Mouse (Mus musculus) frontal cortex, postnatal 36 days (tissue): ENCODE measurements around the gene Cldn10.
A peak's percentile ranks its signal among the peaks of the same experiment; 100 is the strongest.

ENCODE experiments used
- DNase-seq, 2 experiments: peaks; one replicate each; pipeline ENCODE4 v3.0.0; 2022; ENCODE audit warnings: low spot score in 2 of 2

Cldn10 gene

DNA sequence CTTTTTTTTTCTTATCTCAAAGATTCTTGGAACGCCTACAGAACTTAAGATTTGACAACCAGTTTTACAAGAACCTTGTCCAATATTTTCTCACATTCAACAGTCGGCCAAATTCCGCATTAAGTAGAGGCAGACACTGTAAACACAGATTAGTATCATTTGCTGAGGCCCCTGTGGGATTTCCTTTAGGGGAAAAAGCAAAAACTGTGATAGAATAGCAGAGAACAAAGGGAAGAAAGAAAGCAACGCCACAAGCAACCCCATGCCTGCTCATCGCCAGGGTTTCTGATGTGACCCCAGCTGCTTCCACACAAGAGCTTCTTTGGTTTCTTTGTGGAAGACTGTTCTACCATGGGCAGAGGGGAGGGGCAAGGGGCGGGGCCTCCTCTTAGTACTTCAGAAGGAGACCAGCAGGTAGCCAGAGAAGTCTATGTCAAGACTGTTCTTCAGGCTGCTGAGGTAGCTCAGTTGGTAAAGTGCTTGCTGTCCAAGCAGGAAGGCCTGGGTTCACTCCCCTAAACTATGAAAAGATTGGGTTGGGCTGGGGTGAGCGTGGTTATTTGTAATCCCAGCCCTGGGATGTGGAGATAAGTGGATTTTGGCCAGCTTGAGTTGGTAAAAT lies 39.7 kb downstream of the Cldn10 start:
- no peak for DNase-seq

DNA sequence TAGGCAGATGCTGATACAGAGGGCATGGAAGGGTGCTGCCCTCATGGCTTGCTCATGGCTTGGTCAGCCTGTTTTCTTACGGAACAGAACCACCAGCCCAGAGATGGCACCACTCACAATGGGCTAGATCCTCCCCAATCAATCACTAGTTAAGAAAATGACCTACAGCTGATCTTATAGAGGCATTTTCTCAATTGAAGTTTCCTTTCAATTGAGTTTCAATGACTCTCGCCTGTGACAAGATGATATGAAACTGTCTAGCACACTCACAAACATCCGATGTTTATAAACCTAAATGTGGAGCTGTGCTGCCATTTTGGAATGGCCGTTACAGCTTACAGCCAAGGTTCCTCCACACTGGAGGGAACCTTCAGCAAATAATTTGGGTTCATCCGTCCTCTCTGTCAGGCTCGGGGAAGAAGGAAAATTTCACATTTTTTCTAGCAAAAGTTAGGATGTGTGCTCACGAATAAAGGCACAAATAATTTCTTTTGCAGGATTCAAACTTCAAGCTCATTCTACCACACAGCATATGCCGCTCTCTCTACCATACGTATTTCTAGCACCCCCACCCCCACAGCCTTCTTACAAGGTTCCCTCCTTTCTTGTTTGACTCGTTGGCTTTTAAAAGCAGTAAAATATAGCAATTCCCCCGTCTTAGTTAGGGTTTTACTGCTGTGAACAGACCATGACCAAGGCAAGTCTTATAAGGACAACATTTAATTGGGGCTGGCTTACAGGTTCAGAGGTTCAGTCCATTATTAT lies 41.8 kb downstream of the Cldn10 start:
- peak; percentile 40 to 54 for DNase-seq

DNA sequence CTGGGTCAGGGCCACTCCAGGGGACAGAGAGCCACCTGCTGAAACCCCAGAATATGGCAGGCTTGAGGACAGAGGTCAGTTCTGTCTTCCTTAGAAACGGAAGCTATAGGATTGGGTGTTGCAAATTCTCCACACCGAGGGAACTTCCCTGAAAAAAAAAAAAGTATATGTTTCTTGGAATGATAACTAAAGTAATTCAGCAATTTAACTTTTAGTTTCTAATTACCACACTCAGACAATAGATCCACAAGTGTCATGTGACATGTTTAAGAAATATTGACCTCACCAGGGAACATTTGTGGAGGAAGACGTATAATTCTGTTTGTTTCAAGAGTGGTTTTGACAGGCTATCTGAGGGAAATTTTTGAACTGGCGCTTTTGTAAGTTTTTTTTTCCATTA lies 43.9 kb downstream of the Cldn10 start:
- no peak for DNase-seq

DNA sequence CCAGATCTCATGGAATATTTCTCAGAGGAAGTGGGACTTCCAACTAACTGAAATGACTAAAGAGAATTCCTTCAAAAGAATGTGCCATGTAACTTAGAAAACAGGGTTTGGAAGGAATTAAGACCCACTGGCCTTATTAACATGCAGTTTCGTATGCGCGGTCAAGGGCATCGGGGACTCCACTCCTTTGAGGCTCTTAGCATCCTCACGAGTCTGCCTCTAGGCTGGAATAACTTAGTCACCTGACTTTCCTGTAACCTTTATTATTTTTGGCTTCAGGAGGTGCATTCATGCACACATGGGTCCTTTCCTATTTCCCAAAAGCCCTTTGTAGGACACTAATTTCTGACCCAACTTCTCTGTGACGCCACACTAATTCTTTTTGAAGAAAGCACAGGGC lies 45.5 kb downstream of the Cldn10 start:
- DNase-seq: no peak

DNA sequence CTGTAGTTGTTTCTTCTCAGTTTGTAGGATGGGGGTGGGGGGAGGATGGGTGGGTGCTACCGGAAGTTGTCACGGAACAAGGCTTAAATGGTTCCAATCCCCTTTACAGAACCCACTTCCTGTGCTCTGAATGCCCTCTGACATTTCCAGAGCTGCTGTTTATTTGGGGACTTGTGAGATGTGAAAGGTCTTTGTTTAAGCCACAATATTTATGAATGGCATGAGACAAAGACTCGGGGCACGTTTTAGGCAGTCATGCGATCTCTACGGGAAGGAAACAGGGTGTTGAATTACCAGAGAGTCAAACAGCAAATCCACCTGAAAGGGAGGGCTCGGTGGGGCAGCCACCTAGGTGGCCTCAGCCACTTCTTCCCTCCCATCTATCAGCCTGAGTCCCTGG lies 46.6 kb downstream of the Cldn10 start:
- DNase-seq: no peak

DNA sequence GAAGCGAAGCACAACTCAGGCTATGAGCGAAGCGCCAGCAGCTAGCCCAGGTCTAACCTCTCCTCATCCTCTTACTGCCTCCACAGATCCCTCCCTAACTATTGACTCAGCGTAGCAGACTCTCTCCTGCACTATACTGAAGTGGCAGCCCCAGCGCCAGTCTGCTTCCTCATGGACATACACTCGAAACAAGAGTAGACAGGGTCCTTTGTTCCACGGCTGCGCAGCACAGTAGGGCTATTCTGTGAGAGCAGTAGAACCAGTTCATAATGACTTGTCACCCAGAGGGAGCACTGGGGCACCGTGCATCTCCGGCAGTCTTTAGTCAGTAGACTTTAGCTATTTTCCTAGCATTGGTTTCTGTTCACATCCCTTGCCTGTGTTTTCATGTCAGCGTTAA lies 48.4 kb downstream of the Cldn10 start:
- DNase-seq: no peak

DNA sequence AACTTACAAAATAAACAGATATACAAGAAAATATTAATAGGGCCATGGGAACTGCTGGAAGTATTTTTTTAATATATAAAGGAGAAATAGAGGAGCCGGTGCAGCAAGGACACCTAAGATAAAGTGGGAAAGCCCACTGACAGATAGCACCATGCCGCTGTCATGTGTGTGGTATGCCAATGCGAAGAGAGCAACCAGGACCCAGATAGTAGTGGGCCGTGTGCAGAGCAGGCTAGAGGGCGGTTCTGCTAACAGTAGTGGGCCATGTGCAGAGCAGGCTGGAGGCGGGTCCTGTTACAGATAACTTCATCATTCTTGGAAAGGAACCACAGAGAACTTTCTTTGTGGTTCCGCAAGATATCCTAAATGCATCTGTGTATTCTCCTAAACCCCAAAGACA lies 49.0 kb downstream of the Cldn10 start:
- no peak for DNase-seq

DNA sequence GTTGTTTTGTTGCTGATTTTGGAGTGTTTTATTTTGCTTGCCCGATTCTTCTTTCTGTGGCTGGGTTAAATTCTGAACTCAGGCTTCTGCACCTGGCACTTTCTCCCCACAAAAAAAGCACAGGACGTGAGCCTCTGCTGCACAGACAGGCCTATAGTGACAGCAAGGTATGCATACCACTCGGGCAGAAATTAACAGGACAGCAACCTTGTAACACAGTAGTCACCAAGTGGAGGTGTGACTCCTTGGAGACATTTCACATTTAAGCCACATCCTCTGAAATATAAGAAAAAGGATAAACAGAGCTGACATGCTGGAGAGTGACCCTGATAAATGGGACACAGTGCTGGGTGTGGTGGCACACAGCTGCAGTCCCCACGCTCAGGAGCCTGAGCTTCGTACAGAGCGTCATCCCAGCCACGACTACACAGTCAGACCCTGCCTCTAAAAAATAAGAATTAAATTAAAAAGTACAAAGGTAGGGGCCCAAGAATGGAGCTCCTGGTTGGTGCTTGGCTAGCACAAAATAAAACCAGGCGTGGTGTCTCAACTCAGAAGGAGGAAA lies 50.9 kb downstream of the Cldn10 start:
- DNase-seq: no peak

DNA sequence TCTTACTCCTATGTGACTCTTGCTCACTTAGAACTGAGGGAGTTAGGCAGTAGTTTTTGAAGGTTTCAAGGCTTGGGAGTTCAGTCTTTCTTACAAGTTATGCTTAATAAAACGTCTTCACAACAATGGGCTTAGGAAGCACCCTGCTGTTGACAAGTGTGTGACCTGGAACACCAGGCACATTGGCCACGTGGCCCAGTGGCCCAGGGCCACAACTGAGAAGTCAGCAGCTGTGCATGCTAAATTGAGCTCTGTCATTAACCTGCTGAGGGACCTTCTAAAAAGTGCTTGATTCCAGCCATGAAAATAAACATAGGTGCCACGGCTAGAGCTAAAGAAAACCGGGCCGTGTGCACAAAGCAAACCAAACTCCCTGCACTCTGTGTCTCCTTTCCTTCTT lies 51.7 kb downstream of the Cldn10 start:
- no peak for DNase-seq

DNA sequence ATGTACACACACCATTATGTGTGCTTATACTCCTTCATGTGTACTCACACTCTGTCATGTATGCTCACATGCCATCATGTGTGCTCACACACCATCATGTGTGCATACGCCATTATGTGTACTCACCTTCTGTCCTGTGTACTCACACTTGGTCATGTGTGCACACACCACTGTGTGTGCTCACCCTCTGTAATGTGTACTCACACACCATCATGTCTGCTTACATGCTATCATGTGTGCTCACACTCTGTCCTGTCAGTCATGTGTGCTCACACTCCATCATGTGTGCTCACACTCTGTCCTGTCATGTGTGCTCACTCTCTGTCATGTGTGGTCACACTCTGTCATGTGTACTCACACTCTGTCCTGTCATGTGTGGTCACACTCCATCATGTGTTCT lies 52.3 kb downstream of the Cldn10 start:
- no peak for DNase-seq

DNA sequence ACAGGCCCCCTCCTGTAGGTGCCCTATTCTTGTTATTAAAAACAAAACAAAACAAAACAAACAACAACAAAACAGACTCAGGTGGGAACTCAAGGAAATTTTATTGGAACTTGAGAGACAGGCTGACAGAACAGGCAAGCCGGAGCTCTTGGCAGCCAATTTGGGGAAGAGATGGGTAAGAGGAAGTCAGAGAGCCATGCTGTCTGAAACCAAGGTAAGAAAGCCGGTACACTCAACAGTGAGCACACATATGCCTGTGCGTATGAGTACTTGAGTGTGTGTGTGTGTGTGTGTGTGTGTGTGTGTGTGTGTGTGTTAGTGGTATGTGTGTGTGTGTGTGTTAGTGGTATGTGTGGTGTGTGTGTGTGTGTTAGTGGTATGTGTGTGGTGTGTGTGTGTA lies 54.6 kb downstream of the Cldn10 start:
- DNase-seq: no peak

DNA sequence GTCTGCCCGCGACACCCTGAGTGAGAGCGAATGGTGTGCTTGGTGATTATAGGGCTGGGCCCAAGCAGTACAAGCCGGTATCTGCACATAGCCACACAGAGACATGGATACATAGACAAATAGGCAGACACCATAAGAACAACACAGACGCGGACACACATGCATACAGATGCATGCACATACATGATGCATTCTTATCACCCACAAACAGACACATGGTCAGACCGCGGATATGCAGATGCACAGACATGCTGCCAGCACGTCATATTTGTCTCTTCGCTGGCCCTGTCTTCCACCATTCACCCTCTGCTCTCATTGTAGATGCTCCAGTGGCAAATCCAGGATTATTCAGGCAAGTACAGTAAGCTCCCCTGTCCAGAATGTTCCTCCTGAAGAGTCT lies 59.1 kb downstream of the Cldn10 start:
- DNase-seq: no peak

DNA sequence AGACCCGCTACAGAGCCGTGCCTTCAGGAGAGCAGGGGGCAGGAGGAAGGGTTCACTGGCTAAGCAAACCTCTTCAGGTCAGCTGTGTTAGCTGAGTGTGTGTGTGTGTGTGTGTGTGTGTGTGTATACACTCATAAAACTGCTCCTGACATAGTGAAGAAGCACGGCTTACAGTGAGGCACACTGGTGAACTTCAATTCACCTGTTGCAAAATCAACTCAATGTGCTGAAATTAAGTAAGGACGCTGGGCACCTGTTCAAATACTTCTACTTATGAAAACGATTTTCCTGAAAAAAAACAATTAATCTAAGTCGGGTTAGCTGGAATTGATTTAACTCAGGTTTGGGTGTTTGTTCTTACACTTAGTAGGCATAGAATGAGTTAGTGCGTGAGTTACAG lies 60.5 kb downstream of the Cldn10 start:
- DNase-seq: no peak

DNA sequence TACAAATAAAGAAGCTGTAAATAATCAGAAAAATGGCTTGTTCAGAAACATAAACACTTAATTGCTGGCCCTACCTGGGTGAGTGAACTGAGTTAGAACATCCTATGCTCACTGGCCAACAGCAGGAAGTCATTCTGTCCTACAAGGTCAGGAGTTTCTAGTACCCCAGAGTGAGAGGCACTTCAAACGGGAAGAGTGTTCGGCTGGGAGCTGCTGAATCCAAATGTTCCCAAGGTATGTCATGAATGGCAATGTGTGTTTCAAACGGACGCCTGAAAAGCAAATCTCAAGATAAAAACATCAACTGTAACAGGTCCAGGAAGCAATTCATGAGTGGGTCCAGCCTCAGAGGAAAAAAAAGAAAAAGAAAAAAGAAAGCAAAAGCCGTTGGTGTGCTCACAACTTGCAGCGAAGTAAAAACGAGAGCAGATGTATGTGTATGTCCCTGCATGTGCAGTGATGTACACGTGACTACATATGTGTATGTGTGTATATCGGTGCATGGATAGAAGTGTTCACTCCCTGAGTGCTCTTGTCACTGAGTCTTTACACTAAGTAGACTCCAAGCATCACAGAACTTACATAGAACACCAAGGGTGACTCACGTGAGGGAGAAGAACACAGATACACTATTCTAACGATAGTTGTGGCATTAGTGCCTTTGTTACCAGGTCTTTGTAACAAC lies 62.4 kb downstream of the Cldn10 start:
- DNase-seq: no peak

DNA sequence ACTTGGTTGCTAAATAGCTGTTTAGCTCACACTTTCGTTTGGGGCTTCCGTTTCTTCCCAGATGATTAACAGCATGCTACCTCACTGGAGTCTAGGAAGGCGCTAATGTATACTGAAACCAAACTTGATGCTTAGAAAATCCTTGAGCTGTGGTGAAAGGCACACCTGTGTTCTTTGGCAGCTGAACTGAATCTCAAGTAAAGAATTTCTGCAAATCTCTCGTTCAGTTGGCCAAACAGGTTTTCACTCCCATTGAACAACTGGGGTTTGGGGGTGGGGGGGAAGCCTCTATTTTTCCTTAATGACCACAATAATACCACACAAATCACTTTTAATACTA lies 63.0 kb downstream of the Cldn10 start:
- no peak for DNase-seq

DNA sequence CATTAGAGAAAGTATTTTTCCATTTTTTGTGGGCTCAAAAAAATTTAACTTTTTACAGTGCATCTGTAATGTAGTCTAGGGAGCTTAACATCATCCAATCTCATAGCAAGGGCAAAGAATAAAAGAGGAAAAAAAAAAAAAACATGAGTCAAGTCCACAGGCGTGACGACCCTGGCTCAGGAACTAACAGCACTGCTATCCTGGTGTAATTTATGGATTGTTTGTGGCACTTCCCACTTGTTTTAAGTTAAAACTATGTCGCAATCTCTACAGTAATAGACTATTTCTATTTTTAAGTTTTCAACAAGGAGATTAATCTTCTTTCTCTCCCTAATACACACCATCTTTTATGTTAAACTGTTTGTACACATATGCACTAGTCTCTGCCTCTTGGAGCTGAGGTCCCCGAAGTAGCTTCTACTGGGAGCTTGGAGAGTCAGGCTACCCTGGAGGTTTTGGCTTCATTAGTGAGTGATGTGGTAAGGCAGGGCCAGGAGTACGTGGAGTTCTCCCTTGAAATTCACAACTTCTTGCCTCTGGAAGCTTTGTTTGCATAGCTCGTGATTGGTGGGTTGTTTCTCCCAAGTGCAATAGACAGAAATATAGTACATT lies 63.9 kb downstream of the Cldn10 start:
- DNase-seq: no peak

DNA sequence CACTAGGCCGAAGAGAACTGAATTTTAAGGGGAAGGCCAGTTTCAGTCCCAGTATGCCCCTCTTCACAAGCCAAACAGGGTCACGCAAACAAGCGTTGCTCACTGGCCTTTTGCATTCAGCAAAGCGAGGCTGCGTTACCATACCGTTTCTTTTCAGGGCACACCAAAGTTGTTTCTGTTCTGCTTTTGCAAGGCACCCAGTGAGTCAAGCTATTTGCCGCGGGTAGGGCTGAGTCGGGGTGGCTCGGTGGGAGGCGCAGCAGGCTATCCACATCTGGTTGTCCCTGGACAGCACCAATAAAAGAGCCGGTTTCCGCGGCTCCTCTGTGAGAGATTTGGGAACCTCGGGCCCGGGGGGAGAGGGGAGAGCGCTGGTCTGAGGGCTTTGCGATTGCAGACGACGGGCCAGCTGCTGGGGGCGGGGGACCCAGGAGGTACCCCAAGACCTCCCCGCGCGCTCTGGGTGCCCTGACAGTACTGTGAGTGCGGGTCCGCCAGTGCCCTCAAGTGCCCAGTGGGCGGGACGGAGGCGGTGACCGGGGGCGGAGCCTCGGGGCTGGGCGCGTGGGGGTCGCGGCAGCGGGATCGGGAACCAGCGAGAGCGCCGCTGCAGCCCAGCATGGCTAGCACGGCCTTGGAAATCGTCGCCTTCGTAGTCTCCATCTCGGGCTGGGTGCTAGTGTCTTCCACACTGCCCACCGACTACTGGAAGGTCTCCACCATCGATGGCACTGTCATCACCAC lies 66.8 kb downstream of the Cldn10 start:
- no peak for DNase-seq

DNA sequence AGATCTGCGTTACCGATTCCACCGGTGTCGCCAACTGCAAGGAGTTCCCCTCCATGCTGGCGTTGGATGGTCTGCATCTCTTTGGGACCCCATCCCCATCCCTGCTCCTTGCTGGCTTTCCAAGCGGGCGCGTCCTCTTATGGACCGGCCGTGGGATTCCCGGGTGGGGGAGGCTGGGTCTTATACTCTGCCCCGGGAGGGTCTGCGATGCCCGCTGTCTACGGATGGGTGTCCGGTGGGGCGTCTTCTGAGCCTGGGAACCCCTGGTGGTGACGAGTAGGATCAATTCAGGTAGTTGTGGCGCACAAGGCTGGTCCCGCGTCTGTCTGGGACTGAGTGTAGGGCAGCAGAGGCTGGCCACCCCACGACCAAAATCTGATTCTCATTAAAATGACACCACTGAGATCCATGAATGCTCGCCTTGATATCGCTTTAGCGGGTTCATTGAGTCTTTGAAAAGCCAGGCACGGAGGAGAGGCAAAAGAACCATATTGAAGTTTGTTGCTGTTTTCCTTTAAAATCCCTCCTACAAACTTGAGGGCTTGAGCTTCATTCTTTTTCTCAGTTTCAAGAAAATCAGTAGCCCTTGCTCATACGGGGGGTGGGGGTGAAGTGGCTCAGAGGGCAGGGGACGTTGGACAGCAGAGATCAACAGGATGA lies 67.6 kb downstream of the Cldn10 start:
- DNase-seq: no peak

DNA sequence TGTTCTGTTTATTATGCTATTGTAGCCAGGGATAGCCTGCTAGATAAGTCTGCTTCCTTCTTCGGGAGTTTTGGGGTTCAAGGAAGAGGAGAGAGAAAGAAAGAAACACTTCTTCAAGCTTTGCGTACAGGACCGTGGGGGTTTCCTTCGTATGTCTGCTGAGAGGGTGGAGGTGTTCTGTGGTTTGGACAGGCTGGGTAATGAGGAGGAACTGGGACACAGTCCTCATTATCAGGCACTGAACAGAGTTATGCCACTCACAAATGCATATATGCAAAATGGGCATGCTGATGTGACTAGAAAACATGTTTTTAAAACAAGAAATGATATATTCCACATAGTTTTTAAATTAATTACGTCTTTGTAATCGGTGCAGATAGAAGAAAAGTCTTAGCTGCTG lies 68.9 kb downstream of the Cldn10 start:
- DNase-seq: no peak

DNA sequence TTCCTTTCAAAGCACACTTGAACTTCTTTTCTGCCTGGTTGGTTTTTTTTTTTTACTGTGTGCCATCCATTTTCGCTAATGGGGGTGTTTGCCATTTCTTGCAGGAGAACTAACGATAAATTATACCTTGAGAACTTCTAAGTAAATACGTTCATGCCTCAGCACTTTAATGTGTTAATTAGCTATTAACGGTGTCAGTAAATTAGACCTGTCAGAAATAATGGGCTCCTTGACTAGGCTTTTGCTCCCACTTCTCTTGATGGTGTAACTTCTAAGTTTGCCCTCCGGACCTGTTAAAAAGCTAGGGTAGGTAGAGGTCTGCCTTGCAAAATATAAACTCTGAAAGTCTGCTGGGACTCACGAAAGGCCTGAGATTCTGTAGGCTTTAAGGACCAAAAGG lies 70.6 kb downstream of the Cldn10 start:
- no peak for DNase-seq

DNA sequence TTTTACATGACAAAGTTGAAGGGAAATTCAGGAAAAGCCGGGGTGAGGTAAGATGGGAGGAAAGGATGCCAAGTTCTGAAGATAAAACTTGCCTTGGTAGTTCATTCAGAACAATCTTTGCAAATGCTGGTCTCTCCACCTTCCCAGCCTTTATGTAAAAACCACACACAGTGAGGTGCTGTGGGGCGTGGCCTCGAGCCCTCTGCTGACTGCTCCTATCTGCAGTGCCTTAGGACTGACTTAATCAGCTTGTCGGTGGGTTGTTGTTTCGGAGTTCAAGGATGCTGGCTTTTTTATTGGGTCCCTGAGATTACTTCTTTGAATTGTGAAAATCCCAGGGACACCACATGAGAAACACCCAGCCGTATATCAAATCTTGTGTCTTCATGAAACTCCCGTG lies 74.5 kb downstream of the Cldn10 start:
- no peak for DNase-seq
